Mouse (Mus musculus) lung, postnatal 0 days (tissue): Measurements from ENCODE around the gene Coro2b.

Experiments
- CTCF ChIP-seq: IDR thresholded peaks from 2 replicates; pipeline ENCODE4 v1.5.1; 2016; ENCODE audit warnings: antibody characterized with exemption, mild to moderate bottlenecking
- EP300 ChIP-seq: IDR thresholded peaks from 2 replicates; pipeline ENCODE4 v1.6.1; 2016; ENCODE audit warnings: antibody characterized with exemption, mild to moderate bottlenecking, control low read depth

GRCm38 (mm10) chr9:62455210-62455969, 81.5 kb downstream of the Coro2b start:
- no peak for TF ChIP-seq CTCF
- TF ChIP-seq EP300 = no peak; the same call in 1 of the 2 replicates
